Mouse (Mus musculus) brain, adult 2 months (tissue): ENCODE data around the gene Ralgds.

Source experiments
- DNase-seq: peaks from one replicate; pipeline ENCODE4 v3.0.0; 2011; ENCODE audit warnings: low read depth, low spot score

The Ralgds gene

DNA sequence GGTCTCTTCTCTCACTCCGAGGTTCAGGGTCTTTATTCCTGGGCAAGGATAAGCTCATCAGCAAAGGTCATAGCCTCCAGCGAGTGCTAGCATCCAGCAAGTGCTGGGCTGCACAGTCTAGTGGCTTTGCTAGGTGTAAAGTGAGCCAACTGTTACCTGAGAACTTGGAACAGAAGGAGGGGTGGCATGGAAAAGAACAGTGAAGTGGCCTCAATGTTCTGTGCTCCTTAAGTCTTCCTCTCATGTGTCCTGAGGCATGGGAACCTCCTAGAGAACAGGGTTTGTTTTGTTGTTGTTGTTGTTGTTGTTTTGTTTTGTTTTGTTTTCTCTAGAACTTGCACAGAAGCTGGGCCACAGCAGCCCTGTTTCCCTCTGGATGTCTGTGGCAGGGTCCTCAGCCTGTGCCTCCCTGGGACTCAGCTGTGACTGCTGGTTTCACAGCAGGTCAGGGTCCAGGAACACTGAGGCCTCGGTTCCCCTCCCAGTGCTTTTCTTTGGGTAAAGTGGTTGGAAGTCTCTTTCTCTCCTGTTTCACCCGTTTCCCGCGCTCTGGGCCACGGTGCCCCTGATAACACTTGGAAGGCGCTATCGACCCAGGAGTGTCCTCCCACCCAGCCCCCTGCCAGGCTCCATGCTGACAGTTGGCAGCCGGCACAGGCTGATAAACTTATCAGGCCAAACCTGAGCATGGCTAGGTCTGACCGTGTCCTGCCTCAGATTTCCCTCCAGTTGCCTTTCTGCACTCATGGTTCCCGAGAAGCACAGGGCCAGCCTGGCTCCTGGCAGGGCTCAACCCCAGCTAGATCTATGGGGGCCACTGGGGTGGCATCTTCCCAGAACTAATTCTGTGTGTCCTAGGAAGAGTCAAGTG, 89.0 kb downstream of the Ralgds start:
- no peak for DNase-seq
